In genomic region chr4:48726349-48726835, GRCm38 (mm10) we compare ENCODE assay signal across 15 mouse cellular contexts.
DNase-seq lines count a peak whose midpoint lies in the region; ATAC-seq and TF ChIP-seq lines count a peak whose summit lies in the region.
"Had no signal": no experiment of that assay in that cellular context is flagged by ENCODE, and none has a peak within 500 bp of the region (broad histone marks: within the 10 kb centered on the region; RNA-seq: fewer than 3 reads in every experiment).

No protein-coding gene starts in this region.

- peak; percentile 62; the same call in 1 of the 2 replicates for ATAC-seq in neural tube, embryonic 11.5 days (ENCODE audit: insufficient read depth, low FRiP score, low TSS enrichment)
- peak; percentile 36 for ATAC-seq in hindbrain, embryonic 15.5 days (ENCODE audit: low FRiP score, low read depth)
- no peak for ATAC-seq in midbrain, postnatal 0 days (ENCODE audit: low FRiP score)
- no peak for ATAC-seq in liver, embryonic 11.5 days (replicated peaks; ENCODE audit: low FRiP score)
- no peak for ATAC-seq in erythroblast, adult 5-6 weeks (replicated peaks; ENCODE audit: low FRiP score, poor library complexity, severe bottlenecking)
- ATAC-seq: intestine, postnatal 0 days; liver, embryonic 12.5 days had no signal

- H3K27ac ChIP-seq in neural tube, embryonic 11.5 days (ENCODE audit: low read depth, low read length) = no peak overlapping the region
- H3K27ac ChIP-seq in hindbrain, embryonic 15.5 days (replicated peaks) = peak overlapping the region; percentile 74
- 0 out of 2 replicates have a peak overlapping the region, but pooled peaks have one; percentile 0 for H3K27ac ChIP-seq in midbrain, postnatal 0 days (ENCODE audit: low read depth, low read length)
- H3K27ac ChIP-seq in liver, embryonic 11.5 days (ENCODE audit: low read depth, low read length) = no peak overlapping the region
- H3K27ac ChIP-seq: limb, embryonic 10.5 days; liver, embryonic 12.5 days; stomach, embryonic 15.5 days had no signal

- TF ChIP-seq CTCF in midbrain, postnatal 0 days (IDR thresholded peaks at IDR 0.05) = no peak

- no peak overlapping the region for H3K4me2 ChIP-seq in neural tube, embryonic 11.5 days (ENCODE audit: low read depth)
- H3K4me2 ChIP-seq in hindbrain, embryonic 15.5 days = 0 out of 2 replicates have a peak overlapping the region, but pooled peaks have one; percentile 14
- H3K4me2 ChIP-seq in midbrain, postnatal 0 days (ENCODE audit: low read depth, low read length, poor library complexity, severe bottlenecking) = no peak overlapping the region
- no peak overlapping the region for H3K4me2 ChIP-seq in liver, embryonic 11.5 days
- H3K4me2 ChIP-seq: heart, embryonic 12.5 days; liver, embryonic 12.5 days; lung, embryonic 14.5 days; stomach, embryonic 15.5 days had no signal

- H3K27me3 ChIP-seq in neural tube, embryonic 11.5 days (ENCODE audit: control insufficient read depth, insufficient read depth, low read length) = no peaks in the 10 kb centered on the region
- no peaks in the 10 kb centered on the region for H3K27me3 ChIP-seq in hindbrain, embryonic 15.5 days
- H3K27me3 ChIP-seq in midbrain, postnatal 0 days (ENCODE audit: insufficient read depth, low read length) = no peaks in the 10 kb centered on the region
- H3K27me3 ChIP-seq in liver, embryonic 11.5 days (replicated peaks; ENCODE audit: control insufficient read depth, insufficient read depth, low read length) = no peaks in the 10 kb centered on the region
- H3K27me3 ChIP-seq: heart, embryonic 12.5 days; liver, embryonic 12.5 days; stomach, embryonic 15.5 days had no signal

- no peaks in the 10 kb centered on the region for H3K4me1 ChIP-seq in neural tube, embryonic 11.5 days (ENCODE audit: control insufficient read depth, insufficient read depth, low read length)
- peaks cover 31% of the 10 kb centered on the region for H3K4me1 ChIP-seq in hindbrain, embryonic 15.5 days (replicated peaks)
- H3K4me1 ChIP-seq in midbrain, postnatal 0 days (ENCODE audit: insufficient read depth, low read length) = peaks cover 3% of the 10 kb centered on the region; the same call in 1 of the 2 replicates
- no peaks in the 10 kb centered on the region for H3K4me1 ChIP-seq in liver, embryonic 11.5 days (replicated peaks; ENCODE audit: control insufficient read depth, insufficient read depth, low read length)
- H3K4me1 ChIP-seq: heart, embryonic 12.5 days; liver, embryonic 12.5 days; stomach, embryonic 15.5 days had no signal

- H3K4me3 ChIP-seq in neural tube, embryonic 11.5 days (ENCODE audit: low read depth, low read length) = no peak overlapping the region
- no peak overlapping the region for H3K4me3 ChIP-seq in hindbrain, embryonic 15.5 days
- no peak overlapping the region for H3K4me3 ChIP-seq in midbrain, postnatal 0 days (ENCODE audit: low read depth, low read length)
- no peak overlapping the region for H3K4me3 ChIP-seq in liver, embryonic 11.5 days (ENCODE audit: low read depth, low read length)
- H3K4me3 ChIP-seq: heart, embryonic 12.5 days; limb, embryonic 10.5 days; liver, embryonic 12.5 days; stomach, embryonic 15.5 days had no signal

- no peak overlapping the region for H3K9ac ChIP-seq in neural tube, embryonic 11.5 days (ENCODE audit: low read length)
- no peak overlapping the region for H3K9ac ChIP-seq in hindbrain, embryonic 15.5 days
- H3K9ac ChIP-seq in midbrain, postnatal 0 days (replicated peaks; ENCODE audit: low read length, poor library complexity, severe bottlenecking) = no peak overlapping the region
- no peak overlapping the region for H3K9ac ChIP-seq in liver, embryonic 11.5 days (ENCODE audit: low read depth, low read length)
- H3K9ac ChIP-seq: heart, embryonic 12.5 days; liver, embryonic 12.5 days; lung, embryonic 14.5 days; stomach, embryonic 15.5 days had no signal

- WGBS in neural tube, embryonic 11.5 days = 79% methylated on average over 11 of the region's 11 CpGs
- WGBS in hindbrain, embryonic 15.5 days = 44% methylated on average over 11 of the region's 11 CpGs
- 71% methylated on average over 11 of the region's 11 CpGs for WGBS in midbrain, postnatal 0 days
- WGBS in liver, embryonic 11.5 days = 84% methylated on average over 11 of the region's 11 CpGs

- DNase-seq in neural tube, embryonic 11.5 days (ENCODE audit: low spot score) = no peak
- DNase-seq in neural tube, embryonic 10.5 days (ENCODE audit: extremely low spot score, low spot score) = no peak
- no peak for DNase-seq in midbrain, postnatal 0 days (ENCODE audit: low spot score)
- no peak for DNase-seq in cerebellum, postnatal 25 days
- no peak for DNase-seq in liver, embryonic 11.5 days (ENCODE audit: low spot score)
- DNase-seq: cerebellum, adult 11 months; thymus, adult 2 months had no signal

- no peaks in the 10 kb centered on the region for H3K9me3 ChIP-seq in neural tube, embryonic 11.5 days (ENCODE audit: control insufficient read depth, low read length)
- no peaks in the 10 kb centered on the region for H3K9me3 ChIP-seq in hindbrain, embryonic 15.5 days
- no peaks in the 10 kb centered on the region for H3K9me3 ChIP-seq in midbrain, postnatal 0 days (ENCODE audit: low read length)
- no peaks in the 10 kb centered on the region for H3K9me3 ChIP-seq in liver, embryonic 11.5 days (ENCODE audit: control insufficient read depth, low read length)
- H3K9me3 ChIP-seq: heart, embryonic 12.5 days; limb, embryonic 10.5 days; liver, embryonic 12.5 days; stomach, embryonic 15.5 days had no signal

- no peaks in the 10 kb centered on the region for H3K36me3 ChIP-seq in neural tube, embryonic 11.5 days (ENCODE audit: control insufficient read depth, insufficient read depth, low read length)
- no peaks in the 10 kb centered on the region for H3K36me3 ChIP-seq in hindbrain, embryonic 15.5 days
- no peaks in the 10 kb centered on the region for H3K36me3 ChIP-seq in midbrain, postnatal 0 days (ENCODE audit: insufficient read depth, low read length)
- H3K36me3 ChIP-seq in liver, embryonic 11.5 days (ENCODE audit: control insufficient read depth, insufficient read depth, low read length) = no peaks in the 10 kb centered on the region
- H3K36me3 ChIP-seq: heart, embryonic 12.5 days; limb, embryonic 10.5 days; liver, embryonic 12.5 days; stomach, embryonic 15.5 days had no signal

Comparison
In these comparisons a context has a peak if more than half of its experiments do, and no peak if none do; other contexts are left out.
1. ATAC-seq: peak in neural tube, embryonic 11.5 days (single experiment) and hindbrain, embryonic 15.5 days (single experiment); none in midbrain, postnatal 0 days (single experiment), liver, embryonic 11.5 days (single experiment) and erythroblast, adult 5-6 weeks (single experiment).
2. H3K27ac ChIP-seq: peak in hindbrain, embryonic 15.5 days (single experiment) and midbrain, postnatal 0 days (single experiment); none in neural tube, embryonic 11.5 days (single experiment) and liver, embryonic 11.5 days (single experiment).